Mouse (Mus musculus) hindbrain, embryonic 14.5 days (tissue): ENCODE data around the gene Glis2. TPM values are rescaled to one million over a fixed set of nuclear protein-coding genes. Genes with fewer than 3 reads are reported as not detected.

Source experiments
- ATAC-seq: fragments of 200-750 bp; cut with Nextera tagmentation; 2 replicates; pipeline ENCODE4 v1.8.0; 2017; ENCODE audit warnings: moderate number of reproducible peaks, mild to moderate bottlenecking, moderate TSS enrichment, moderate library complexity; ENCODE audit not compliant: low FRiP score
- DNase-seq: peaks from one replicate; pipeline ENCODE4 v3.0.0-alpha.2; 2015; ENCODE audit warnings: low spot score
- H3K27ac ChIP-seq: fragments of 300-500 bp; sonication (generic); 2 replicates; pipeline ENCODE4 v1.5.1; 2014; ENCODE audit warnings: mild to moderate bottlenecking, moderate library complexity
- H3K27me3 ChIP-seq: fragments of 300-500 bp; sonication (generic); 2 replicates; pipeline ENCODE4 v1.6.1; 2014; ENCODE audit warnings: mild to moderate bottlenecking, low read length, mixed read lengths; ENCODE audit not compliant: control insufficient read depth, insufficient read depth
- H3K36me3 ChIP-seq: fragments of 300-500 bp; sonication (generic); replicated peaks from 2 replicates; pipeline ENCODE4 v1.6.1; 2014; ENCODE audit not compliant: control insufficient read depth, insufficient read depth
- H3K4me1 ChIP-seq: fragments of 300-500 bp; sonication (generic); replicated peaks from 2 replicates; pipeline ENCODE4 v1.6.1; 2014; ENCODE audit warnings: antibody characterized with exemption, low read length, mixed read lengths; ENCODE audit not compliant: control insufficient read depth, insufficient read depth
- H3K4me2 ChIP-seq: fragments of 300-500 bp; sonication (generic); replicated peaks from 2 replicates; pipeline ENCODE4 v1.6.1; 2014; ENCODE audit warnings: mild to moderate bottlenecking, moderate library complexity
- H3K4me3 ChIP-seq: fragments of 300-500 bp; sonication (generic); replicated peaks from 2 replicates; pipeline ENCODE4 v1.5.1; 2014; ENCODE audit warnings: mild to moderate bottlenecking, low read length
- H3K9ac ChIP-seq: fragments of 300-500 bp; sonication (generic); 2 replicates; pipeline ENCODE4 v1.6.1; 2014
- H3K9me3 ChIP-seq: fragments of 300-500 bp; sonication (generic); 2 replicates; pipeline ENCODE4 v1.6.1; 2016; ENCODE audit warnings: low read length; ENCODE audit not compliant: control insufficient read depth
- WGBS: fragments of 180-500 bp; shearing (Covaris S2); extraction: QIAGEN DNeasy Blood & Tissue Kit; methylation state at CpG from one replicate; pipeline ENCODE4 v1.1.7; 2014; 5-methylcytosine and 5-hydroxymethylcytosine counted together
- polyA plus RNA-seq: library from polyadenylated mRNA; unstranded; fragments of >200 nt; fragmentation: Nextera tagmentation; extraction: Ambion mirVana; gene quantifications from 2 replicates; pipeline ENCODE4 v1.2.1, GENCODE M21; 2014

Gene Glis2
- polyA plus RNA-seq, 1 experiment from 2014 or later, result 19.0 TPM

- WGBS, result 71% methylated on average over 4 of the region's 4 CpGs
- Histone ChIP-seq H3K36me3 (peaks cover 48% of the 10 kb centered on the region), H3K9ac (no peak overlapping the region), H3K4me1 (0 out of 2 replicates have a peak, but pooled peaks cover 8% of the 10 kb centered on the region), H3K4me3 (no peak overlapping the region), H3K9me3 (no peaks in the 10 kb centered on the region), H3K27me3 (no peaks in the 10 kb centered on the region), H3K27ac (no peak overlapping the region), H3K4me2 (no peak overlapping the region)
- ATAC-seq (no peak), DNase-seq (no peak)
Measured at GRCm38 (mm10) chr16:4655251-4655734, 60.8 kb downstream of the Glis2 start.

DNA sequence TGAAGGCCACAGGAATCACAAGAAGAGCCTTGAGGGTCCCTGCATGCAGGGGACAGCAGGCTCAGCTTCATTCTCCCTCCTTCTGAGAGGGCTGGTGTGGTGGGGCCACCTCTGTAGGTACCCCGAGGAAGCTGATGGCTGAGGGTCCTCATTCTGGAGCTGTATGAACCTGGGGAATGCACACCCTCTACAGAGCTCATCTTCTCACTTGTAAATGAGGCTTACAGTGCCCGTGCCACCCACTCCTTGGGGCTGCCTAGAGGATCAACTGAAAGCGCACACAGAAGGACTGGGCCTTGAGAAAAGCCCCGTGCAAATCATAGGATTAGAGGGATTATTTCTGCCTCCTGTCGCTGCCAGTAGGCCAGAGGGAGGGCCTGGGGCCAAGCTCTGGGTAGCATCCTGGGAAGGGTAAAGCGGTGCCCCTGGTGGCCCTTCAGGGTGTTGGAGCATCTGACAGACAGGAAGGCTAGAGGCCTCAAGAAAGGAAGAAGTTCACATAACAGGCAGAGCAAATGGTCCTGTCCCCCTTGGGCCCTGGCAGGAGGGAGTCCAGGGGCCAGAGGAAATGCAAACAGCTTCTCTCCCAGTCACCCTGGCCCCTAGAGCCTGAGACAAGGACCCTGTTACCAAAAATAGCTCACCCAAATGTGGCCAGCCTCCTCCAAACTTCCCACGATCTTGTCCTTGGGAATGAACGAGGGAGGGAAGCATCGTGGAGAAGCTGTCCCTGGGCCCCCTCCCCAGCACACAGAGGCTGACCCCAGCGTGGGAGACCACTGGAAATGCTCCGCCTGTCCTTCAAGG lies 61.5 kb downstream of the Glis2 start:
- Histone ChIP-seq H3K36me3 (peaks cover 48% of the 10 kb centered on the region), H3K27ac (no peak overlapping the region), H3K4me3 (no peak overlapping the region), H3K4me2 (no peak overlapping the region), H3K9ac (no peak overlapping the region), H3K27me3 (no peaks in the 10 kb centered on the region), H3K4me1 (0 out of 2 replicates have a peak, but pooled peaks cover 8% of the 10 kb centered on the region), H3K9me3 (no peaks in the 10 kb centered on the region)
- DNase-seq (no peak), ATAC-seq (no peak)
- WGBS, result 52% methylated on average over 11 of the region's 11 CpGs

DNA sequence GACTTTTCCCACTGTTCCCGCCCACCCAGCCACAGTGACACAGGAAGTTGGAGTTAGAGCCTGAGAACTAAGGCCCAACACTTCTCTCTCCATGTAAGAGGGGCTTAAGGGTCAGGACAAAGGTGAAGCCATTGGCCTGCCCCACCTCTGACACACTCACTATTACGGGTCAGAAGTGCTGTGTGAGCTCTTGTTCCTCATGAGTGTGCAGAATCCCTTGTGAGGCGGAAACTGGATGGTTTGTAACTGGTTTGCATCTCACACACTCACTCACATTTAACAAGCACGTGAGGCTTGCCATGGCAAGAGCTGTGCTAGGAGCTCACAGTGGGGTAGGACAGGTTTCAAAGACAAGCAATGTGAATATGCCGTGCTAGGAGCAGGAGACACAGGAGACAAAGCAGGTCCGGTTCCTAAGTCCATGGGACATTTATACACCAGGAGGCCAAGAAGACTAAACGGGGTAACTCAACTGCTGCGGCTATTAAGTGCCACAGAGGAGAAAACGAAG lies 62.1 kb downstream of the Glis2 start:
- H3K4me1 ChIP-seq, result 0 out of 2 replicates have a peak, but pooled peaks cover 8% of the 10 kb centered on the region
- no peak overlapping the region for H3K4me2 ChIP-seq
- no peak overlapping the region for H3K27ac ChIP-seq
- H3K9me3 ChIP-seq, result no peaks in the 10 kb centered on the region
- ATAC-seq, result no peak
- H3K4me3 ChIP-seq, result no peak overlapping the region
- 78% methylated on average over 9 of the region's 9 CpGs for WGBS
- no peak for DNase-seq
- no peaks in the 10 kb centered on the region for H3K27me3 ChIP-seq
- H3K36me3 ChIP-seq, result peaks cover 48% of the 10 kb centered on the region
- no peak overlapping the region for H3K9ac ChIP-seq

DNA sequence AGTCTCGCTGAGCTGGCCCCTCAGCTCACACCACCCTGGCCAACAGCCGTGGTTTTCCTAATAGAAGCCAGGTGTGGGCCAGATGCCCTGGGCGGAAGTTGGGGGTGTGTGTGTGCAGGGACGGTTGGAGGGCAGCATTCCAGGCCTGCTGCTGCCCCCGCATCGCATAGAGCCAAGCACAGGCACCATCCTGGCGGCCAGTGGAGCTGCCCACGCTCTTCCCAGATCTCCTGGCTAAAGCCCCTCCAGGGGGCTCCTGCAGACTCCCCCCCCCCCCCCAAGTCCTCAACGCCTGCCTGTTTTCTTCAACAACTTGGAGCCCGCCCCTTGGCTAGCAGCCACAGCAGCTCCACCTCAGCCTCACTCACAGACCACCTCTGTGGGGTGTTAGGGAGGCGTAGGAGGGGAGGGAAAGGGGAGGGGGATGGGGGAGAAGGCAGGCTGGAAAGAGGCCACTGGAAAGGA lies 64.3 kb downstream of the Glis2 start:
- Histone ChIP-seq H3K27ac (peak overlapping the region; percentile 21; the same call in 1 of the 2 replicates), H3K36me3 (peaks cover 44% of the 10 kb centered on the region), H3K27me3 (no peaks in the 10 kb centered on the region), H3K4me1 (0 out of 2 replicates have a peak, but pooled peaks cover 8% of the 10 kb centered on the region), H3K9ac (no peak overlapping the region), H3K4me3 (no peak overlapping the region), H3K9me3 (no peaks in the 10 kb centered on the region), H3K4me2 (no peak overlapping the region)
- peak; percentile 58; the same call in 1 of the 2 replicates for ATAC-seq
- DNase-seq, result no peak
- 23% methylated on average over 11 of the region's 11 CpGs for WGBS

DNA sequence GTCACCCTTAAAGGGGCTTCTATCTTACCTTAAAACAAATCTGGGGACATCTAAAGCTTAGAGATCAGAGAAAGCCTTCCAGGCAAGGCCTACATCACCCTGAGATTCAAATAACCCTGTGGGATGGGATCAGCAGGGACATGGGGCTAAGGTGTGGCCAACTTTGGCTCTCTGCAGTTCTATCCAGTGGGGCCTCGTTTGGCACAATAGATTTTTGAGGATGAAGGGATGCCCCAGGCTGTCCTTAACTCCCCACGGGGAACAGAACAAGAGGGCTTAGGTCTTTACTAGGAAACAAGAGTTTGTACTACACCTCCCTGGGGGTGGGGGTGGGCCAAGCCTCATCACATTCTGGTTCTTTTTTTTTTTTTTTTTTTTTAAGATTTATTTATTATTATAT lies 64.8 kb downstream of the Glis2 start:
- 0 out of 2 replicates have a peak overlapping the region, but pooled peaks have one; percentile 38 for H3K27ac ChIP-seq
- 0 out of 2 replicates have a peak, but pooled peaks cover 8% of the 10 kb centered on the region for H3K4me1 ChIP-seq
- 26% methylated on average over 2 of the region's 2 CpGs for WGBS
- peaks cover 42% of the 10 kb centered on the region for H3K36me3 ChIP-seq
- H3K9me3 ChIP-seq, result no peaks in the 10 kb centered on the region
- no peak for DNase-seq
- no peak for ATAC-seq
- H3K4me2 ChIP-seq, result no peak overlapping the region
- no peak overlapping the region for H3K4me3 ChIP-seq
- H3K27me3 ChIP-seq, result no peaks in the 10 kb centered on the region
- no peak overlapping the region for H3K9ac ChIP-seq

GRCm38 (mm10) chr16:4661605-4662004 lies 67.1 kb downstream of the Glis2 start:
- H3K27ac ChIP-seq, result no peak overlapping the region
- H3K4me2 ChIP-seq, result no peak overlapping the region
- 70% methylated on average over 2 of the region's 2 CpGs for whole genome bisulfite sequencing
- H3K9me3 ChIP-seq, result no peaks in the 10 kb centered on the region
- ATAC-seq (no peak), DNase-seq (no peak)
- H3K4me1 ChIP-seq, result 0 out of 2 replicates have a peak, but pooled peaks cover 8% of the 10 kb centered on the region
- H3K27me3 ChIP-seq, result no peaks in the 10 kb centered on the region
- no peak overlapping the region for H3K9ac ChIP-seq
- H3K36me3 ChIP-seq, result peaks cover 49% of the 10 kb centered on the region
- H3K4me3 ChIP-seq, result no peak overlapping the region

GRCm38 (mm10) chr16:4663806-4664205 lies 69.3 kb downstream of the Glis2 start:
- no peak overlapping the region for H3K4me2 ChIP-seq
- H3K4me1 ChIP-seq, result 0 out of 2 replicates have a peak, but pooled peaks cover 6% of the 10 kb centered on the region
- no peaks in the 10 kb centered on the region for H3K27me3 ChIP-seq
- H3K9me3 ChIP-seq, result no peaks in the 10 kb centered on the region
- 84% methylated on average over 2 of the region's 2 CpGs for WGBS
- ATAC-seq (no peak), DNase-seq (no peak)
- no peak overlapping the region for H3K27ac ChIP-seq
- H3K9ac ChIP-seq, result no peak overlapping the region
- peaks cover 61% of the 10 kb centered on the region for H3K36me3 ChIP-seq
- H3K4me3 ChIP-seq, result no peak overlapping the region

GRCm38 (mm10) chr16:4665726-4666125 lies 71.2 kb downstream of the Glis2 start:
- no peak overlapping the region for H3K4me3 ChIP-seq
- H3K9me3 ChIP-seq, result no peaks in the 10 kb centered on the region
- H3K36me3 ChIP-seq, result peaks cover 72% of the 10 kb centered on the region
- 98% methylated on average over 2 of the region's 2 CpGs for WGBS
- no peak overlapping the region for H3K4me2 ChIP-seq
- H3K9ac ChIP-seq, result no peak overlapping the region
- H3K27me3 ChIP-seq, result no peaks in the 10 kb centered on the region
- H3K27ac ChIP-seq, result no peak overlapping the region
- ATAC-seq, result no peak
- no peaks in the 10 kb centered on the region for H3K4me1 ChIP-seq
- no peak for DNase-seq

- Histone ChIP-seq H3K27ac (no peak overlapping the region), H3K27me3 (no peaks in the 10 kb centered on the region), H3K4me1 (no peaks in the 10 kb centered on the region), H3K4me2 (no peak overlapping the region), H3K4me3 (no peak overlapping the region), H3K9me3 (no peaks in the 10 kb centered on the region), H3K9ac (no peak overlapping the region), H3K36me3 (peaks cover 67% of the 10 kb centered on the region)
- 20% methylated on average over 3 of the region's 3 CpGs for WGBS
- ATAC-seq (peak; percentile 64; the same call in 1 of the 2 replicates), DNase-seq (peak; percentile 98)
Measured at GRCm38 (mm10) chr16:4667190-4667808, 72.8 kb downstream of the Glis2 start.
